Mouse (Mus musculus) limb, embryonic 14.5 days (tissue): ENCODE data around the gene Prom1. TPM values are rescaled to one million over a fixed set of nuclear protein-coding genes. Genes with fewer than 3 reads are reported as not detected.
A peak's percentile ranks its signal among the peaks of the same experiment; 100 is the strongest.

ENCODE experiments used
- ATAC-seq: fragments of 200-750 bp; cut with Nextera tagmentation; 2 replicates; pipeline ENCODE4 v1.8.0; 2017; ENCODE audit warnings: low read depth, moderate number of reproducible peaks, moderate TSS enrichment; ENCODE audit not compliant: low FRiP score
- DNase-seq: peaks from one replicate; pipeline ENCODE4 v3.0.0-alpha.2; 2015; ENCODE audit warnings: low spot score
- H3K27ac ChIP-seq: fragments of 300-500 bp; sonication (generic); replicated peaks from 2 replicates; pipeline ENCODE4 v1.5.1; 2014; ENCODE audit warnings: low read depth, mild to moderate bottlenecking, low read length, moderate library complexity, mixed read lengths
- H3K27me3 ChIP-seq: fragments of 300-500 bp; sonication (generic); 2 replicates; pipeline ENCODE4 v1.6.1; 2014; ENCODE audit warnings: low read length, mixed read lengths; ENCODE audit not compliant: control insufficient read depth, insufficient read depth
- H3K36me3 ChIP-seq: fragments of 300-500 bp; sonication (generic); 2 replicates; pipeline ENCODE4 v1.6.1; 2014; ENCODE audit warnings: mild to moderate bottlenecking, low read length, moderate library complexity, mixed read lengths; ENCODE audit not compliant: control insufficient read depth, insufficient read depth
- H3K4me1 ChIP-seq: fragments of 300-500 bp; sonication (generic); 2 replicates; pipeline ENCODE4 v1.6.1; 2014; ENCODE audit warnings: antibody characterized with exemption, low read length, mixed read lengths; ENCODE audit not compliant: control insufficient read depth, insufficient read depth
- H3K4me2 ChIP-seq: fragments of 300-500 bp; sonication (generic); replicated peaks from 2 replicates; pipeline ENCODE4 v1.6.1; 2014; ENCODE audit warnings: low read depth, mild to moderate bottlenecking, low read length, moderate library complexity; ENCODE audit not compliant: severe bottlenecking
- H3K4me3 ChIP-seq: fragments of 300-500 bp; sonication (generic); replicated peaks from 2 replicates; pipeline ENCODE4 v1.5.1; 2014; ENCODE audit warnings: low read length
- H3K9ac ChIP-seq: fragments of 300-500 bp; sonication (generic); 2 replicates; pipeline ENCODE4 v1.6.1; 2014; ENCODE audit warnings: mild to moderate bottlenecking, low read depth, low read length, moderate library complexity; ENCODE audit not compliant: severe bottlenecking
- H3K9me3 ChIP-seq: fragments of 300-500 bp; sonication (generic); 2 replicates; pipeline ENCODE4 v1.6.1; 2016; ENCODE audit warnings: low read length; ENCODE audit not compliant: control insufficient read depth
- POLR2A ChIP-seq: fragments of 200-500 bp; IDR thresholded peaks from 2 replicates; pipeline ENCODE4 v1.8.0; 2012; ENCODE audit warnings: inconsistent platforms, mild to moderate bottlenecking, moderate library complexity, borderline replicate concordance; ENCODE audit not compliant: insufficient read depth, insufficient read length; ENCODE audit errors: extremely low read depth
- WGBS: fragments of 180-500 bp; shearing (Covaris S2); extraction: QIAGEN DNeasy Blood & Tissue Kit; methylation state at CpG from one replicate; pipeline ENCODE4 v1.1.7; 2014; 5-methylcytosine and 5-hydroxymethylcytosine counted together
- polyA plus RNA-seq, 2 experiments: library from polyadenylated mRNA; depleted of rRNA in 1 of 2; stranded (reverse) in 1 of 2; unstranded in 1 of 2; fragments of >200 nt; fragmentation: Nextera tagmentation in 1 of 2; extraction: Ambion mirVana in 1 of 2; gene quantifications; 2 replicates each; pipeline versions ENCODE4 v1.2.1 to v1.2.3; 2012 to 2014

Prom1 gene
- polyA plus RNA-seq, 2 experiments = 24.9 to 39.8 TPM

DNA sequence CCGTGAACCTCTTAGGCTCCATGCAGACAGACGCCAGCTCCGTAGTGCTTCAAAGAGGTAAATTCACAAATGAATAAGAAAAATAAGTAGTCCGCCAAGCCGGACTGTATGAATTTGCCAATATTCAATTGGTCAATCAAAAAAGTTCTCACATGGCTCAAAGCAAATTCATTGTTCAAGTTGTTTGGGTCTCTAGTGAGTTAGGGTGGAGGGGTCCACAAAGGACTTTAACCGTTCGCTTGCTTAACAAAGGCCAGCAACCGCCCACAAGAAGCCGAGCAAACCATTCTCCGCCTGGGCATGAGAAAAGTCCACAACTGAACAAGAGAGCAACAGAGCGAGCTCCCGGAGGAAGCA is 1.7 kb downstream of the Prom1 start:
- peak overlapping the region; percentile 86 for H3K27ac ChIP-seq
- peak overlapping the region; percentile 84 for H3K9ac ChIP-seq
- DNase-seq (no peak), ATAC-seq (no peak)
- H3K9me3 ChIP-seq = no peaks in the 10 kb centered on the region
- peak overlapping the region; percentile 55 for H3K4me3 ChIP-seq
- no peaks in the 10 kb centered on the region for H3K36me3 ChIP-seq
- peak overlapping the region; percentile 88 for H3K4me2 ChIP-seq
- H3K27me3 ChIP-seq = no peaks in the 10 kb centered on the region
- 3% methylated on average over 12 of the region's 12 CpGs for WGBS
- H3K4me1 ChIP-seq = peaks cover 20% of the 10 kb centered on the region
- TF ChIP-seq POLR2A = no peak

DNA sequence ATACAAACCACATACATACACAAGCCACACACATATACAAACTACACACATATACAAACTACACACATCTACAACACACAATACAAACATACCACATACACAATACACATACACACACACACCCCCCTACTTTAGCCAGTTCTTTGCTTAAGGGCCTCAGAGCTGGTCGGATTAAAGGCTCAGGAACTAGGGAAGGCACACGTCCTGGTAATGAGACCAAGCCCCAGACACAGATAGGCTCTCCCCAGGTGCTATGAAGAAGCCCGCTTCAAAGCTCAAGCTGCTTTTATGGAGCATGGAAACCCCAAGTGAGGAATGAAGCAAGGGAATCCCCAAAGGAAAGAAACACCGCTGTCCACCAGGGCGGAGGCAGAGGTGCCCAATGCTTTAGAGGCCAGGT is 4.8 kb downstream of the Prom1 start:
- WGBS = 59% methylated on average over 5 of the region's 5 CpGs
- Histone ChIP-seq H3K4me2 (no peak overlapping the region), H3K27ac (no peak overlapping the region), H3K4me3 (no peak overlapping the region), H3K9ac (no peak overlapping the region), H3K4me1 (peaks cover 12% of the 10 kb centered on the region), H3K36me3 (peaks cover 13% of the 10 kb centered on the region; the same call in 1 of the 2 replicates), H3K9me3 (no peaks in the 10 kb centered on the region), H3K27me3 (no peaks in the 10 kb centered on the region)
- ATAC-seq = no peak
- TF ChIP-seq POLR2A = no peak
- DNase-seq = no peak

DNA sequence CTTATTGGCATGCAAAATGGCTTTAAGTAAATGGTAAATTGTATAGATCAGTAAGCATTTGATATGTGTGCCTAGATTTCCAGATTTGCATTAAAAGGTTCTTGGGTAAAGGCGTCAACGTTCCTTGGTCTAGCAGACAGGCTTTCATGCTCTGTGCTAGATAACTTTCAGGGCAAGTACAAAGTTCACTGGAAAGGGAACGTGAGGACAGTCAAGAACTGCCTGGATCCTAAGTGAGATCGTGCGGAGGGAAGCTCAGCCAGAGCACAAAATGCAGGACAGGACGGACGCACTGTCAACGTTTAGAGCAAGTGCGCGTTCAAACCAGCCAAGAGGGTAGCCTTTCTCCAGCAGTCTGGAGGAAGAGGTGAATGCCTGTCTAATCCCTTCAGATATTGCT is 5.7 kb downstream of the Prom1 start:
- Histone ChIP-seq H3K9ac (no peak overlapping the region), H3K27ac (no peak overlapping the region), H3K9me3 (no peaks in the 10 kb centered on the region), H3K27me3 (no peaks in the 10 kb centered on the region), H3K36me3 (peaks cover 13% of the 10 kb centered on the region; the same call in 1 of the 2 replicates), H3K4me3 (no peak overlapping the region), H3K4me2 (no peak overlapping the region), H3K4me1 (peaks cover 10% of the 10 kb centered on the region)
- TF ChIP-seq POLR2A = no peak
- ATAC-seq = no peak
- WGBS = 84% methylated on average over 10 of the region's 10 CpGs
- no peak for DNase-seq

DNA sequence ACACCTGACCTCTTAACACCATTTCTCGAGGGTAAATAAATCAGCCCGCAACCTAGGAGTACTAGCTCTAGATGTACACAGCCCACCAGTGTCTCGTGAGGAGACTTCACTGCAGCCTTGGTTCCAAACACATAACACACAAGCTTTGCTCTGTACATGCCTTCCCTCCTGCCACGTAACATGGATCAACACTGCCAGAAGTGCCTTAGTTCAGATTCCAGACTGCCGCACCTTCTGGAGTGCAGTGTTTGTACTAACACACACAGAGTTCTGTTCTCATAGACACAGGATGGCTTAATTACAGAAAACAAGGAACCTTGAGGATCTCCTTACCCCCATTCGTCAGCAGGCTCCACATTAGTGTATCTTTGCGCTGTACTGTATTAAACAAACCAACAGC is 6.1 kb downstream of the Prom1 start:
- H3K4me1 ChIP-seq = peaks cover 10% of the 10 kb centered on the region
- DNase-seq = no peak
- no peaks in the 10 kb centered on the region for H3K27me3 ChIP-seq
- WGBS = 85% methylated on average over 7 of the region's 7 CpGs
- H3K4me3 ChIP-seq = no peak overlapping the region
- no peaks in the 10 kb centered on the region for H3K9me3 ChIP-seq
- no peak for TF ChIP-seq POLR2A
- ATAC-seq = no peak
- no peak overlapping the region for H3K4me2 ChIP-seq
- peaks cover 13% of the 10 kb centered on the region; the same call in 1 of the 2 replicates for H3K36me3 ChIP-seq
- no peak overlapping the region for H3K9ac ChIP-seq
- no peak overlapping the region for H3K27ac ChIP-seq

DNA sequence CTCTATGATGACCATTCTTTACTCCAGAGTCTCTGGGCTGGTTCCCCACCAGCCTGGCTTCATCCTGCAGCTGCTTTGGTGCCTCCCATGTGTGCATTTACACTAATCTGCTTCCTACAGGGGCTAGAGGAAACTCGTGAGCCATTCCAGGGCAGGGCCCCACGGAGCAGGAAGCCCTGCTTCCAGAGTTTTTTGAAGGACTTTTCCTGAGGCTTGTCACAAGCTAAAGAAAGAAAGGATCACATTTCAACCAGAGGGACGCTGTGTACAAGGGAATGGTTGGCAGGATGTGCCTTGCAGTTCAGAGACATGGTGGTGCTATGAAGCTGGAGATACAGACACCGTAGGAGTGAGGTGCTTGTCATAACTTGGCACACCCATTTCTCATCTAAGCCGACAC is 14.8 kb downstream of the Prom1 start:
- Histone ChIP-seq H3K27me3 (no peaks in the 10 kb centered on the region), H3K36me3 (no peaks in the 10 kb centered on the region), H3K4me1 (peaks cover 8% of the 10 kb centered on the region), H3K27ac (0 out of 2 replicates have a peak overlapping the region, but pooled peaks have one; percentile 9), H3K4me3 (no peak overlapping the region), H3K9ac (no peak overlapping the region), H3K9me3 (no peaks in the 10 kb centered on the region), H3K4me2 (no peak overlapping the region)
- no peak; the same call in 1 of the 2 replicates for ATAC-seq
- peak; percentile 30 for DNase-seq
- no peak for TF ChIP-seq POLR2A
- 25% methylated on average over 5 of the region's 5 CpGs for WGBS

DNA sequence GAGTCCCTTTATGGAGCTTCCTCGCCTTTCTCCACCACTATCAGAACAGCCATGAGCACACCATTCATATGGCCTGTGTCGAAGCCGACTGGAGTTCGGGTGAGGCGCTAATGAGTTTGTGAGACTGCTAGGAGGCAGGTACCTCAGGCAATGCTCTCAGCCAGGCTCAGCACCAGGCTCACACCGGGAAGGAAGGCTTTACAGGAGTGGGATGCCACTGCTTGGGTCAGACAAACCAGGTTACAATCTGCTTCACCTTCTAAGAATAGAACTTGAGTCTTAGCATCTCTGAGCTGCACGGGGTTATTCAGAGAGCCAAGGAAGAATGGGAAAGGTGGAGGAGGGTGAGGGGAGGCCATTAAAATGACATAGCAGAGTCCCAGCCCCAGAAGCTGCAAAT is 16.0 kb downstream of the Prom1 start:
- ATAC-seq (no peak), DNase-seq (no peak)
- H3K4me3 ChIP-seq = no peak overlapping the region
- no peak overlapping the region for H3K27ac ChIP-seq
- no peak overlapping the region for H3K9ac ChIP-seq
- H3K9me3 ChIP-seq = no peaks in the 10 kb centered on the region
- H3K4me2 ChIP-seq = no peak overlapping the region
- 85% methylated on average over 7 of the region's 7 CpGs for WGBS
- peaks cover 8% of the 10 kb centered on the region for H3K4me1 ChIP-seq
- no peaks in the 10 kb centered on the region for H3K27me3 ChIP-seq
- no peaks in the 10 kb centered on the region for H3K36me3 ChIP-seq
- no peak for TF ChIP-seq POLR2A
